In genomic region chrX:136203664-136204066, GRCm38 (mm10) we compare ENCODE assay signal across 8 mouse cellular contexts. TPM values are rescaled to one million over a fixed set of nuclear protein-coding genes. Genes with fewer than 3 reads are reported as not detected.
DNase-seq lines count a peak whose midpoint lies in the region; ATAC-seq lines count a peak whose summit lies in the region.

Gene Tceal5 (minus strand): TSS chrX:136203876.

- 26% methylated on average over 9 of the region's 9 CpGs for WGBS in forebrain, embryonic 12.5 days
- WGBS in hindbrain, embryonic 10.5 days = 18% methylated on average over 9 of the region's 9 CpGs
- WGBS in midbrain, embryonic 13.5 days = 29% methylated on average over 9 of the region's 9 CpGs

- H3K27ac ChIP-seq in forebrain, embryonic 12.5 days = no peak within 1 kb of the TSS
- H3K27ac ChIP-seq in hindbrain, embryonic 10.5 days = peak within 1 kb of the TSS; percentile 23; the same call in 1 of the 2 replicates
- peak within 1 kb of the TSS; percentile 70 for H3K27ac ChIP-seq in midbrain, embryonic 13.5 days

- H3K9me3 ChIP-seq in forebrain, embryonic 12.5 days = no peaks in the 10 kb centered on the region
- no peaks in the 10 kb centered on the region for H3K9me3 ChIP-seq in hindbrain, embryonic 10.5 days
- H3K9me3 ChIP-seq in midbrain, embryonic 13.5 days = no peaks in the 10 kb centered on the region

- no peaks in the 10 kb centered on the region for H3K36me3 ChIP-seq in forebrain, embryonic 12.5 days (replicated peaks)
- no peaks in the 10 kb centered on the region for H3K36me3 ChIP-seq in hindbrain, embryonic 10.5 days
- no peaks in the 10 kb centered on the region for H3K36me3 ChIP-seq in midbrain, embryonic 13.5 days

- ATAC-seq in forebrain, embryonic 12.5 days (ENCODE audit: low FRiP score) = peak; percentile 78; the same call in 1 of the 2 replicates
- peak; percentile 95 for ATAC-seq in midbrain, embryonic 13.5 days

- peak; percentile 18 for DNase-seq in urinary bladder, postnatal 14 days (ENCODE audit: low spot score)
- DNase-seq in urinary bladder, postnatal 10 days (ENCODE audit: low spot score) = no peak
- DNase-seq in hindbrain, embryonic 10.5 days (ENCODE audit: low spot score) = peak; percentile 31
- peak; percentile 71 to 73 for DNase-seq in left cerebral cortex, postnatal 14 days (ENCODE audit: low spot score in 2 of 2)
- DNase-seq in testis, postnatal 10 days (ENCODE audit: low spot score) = peak; percentile 37
- no peak for DNase-seq in ovary, postnatal 14 days (ENCODE audit: low spot score)

- peak within 1 kb of the TSS; percentile 45 for H3K4me3 ChIP-seq in forebrain, embryonic 12.5 days (replicated peaks)
- H3K4me3 ChIP-seq in hindbrain, embryonic 10.5 days = peak within 1 kb of the TSS; percentile 55
- H3K4me3 ChIP-seq in midbrain, embryonic 13.5 days (replicated peaks) = peak within 1 kb of the TSS; percentile 50

- peak within 1 kb of the TSS; percentile 38 for H3K9ac ChIP-seq in forebrain, embryonic 12.5 days
- H3K9ac ChIP-seq in midbrain, embryonic 13.5 days (replicated peaks) = peak within 1 kb of the TSS; percentile 67

- H3K4me1 ChIP-seq in forebrain, embryonic 12.5 days = no peaks in the 10 kb centered on the region
- H3K4me1 ChIP-seq in hindbrain, embryonic 10.5 days (replicated peaks) = peaks cover 6% of the 10 kb centered on the region; the same call in 1 of the 2 replicates
- H3K4me1 ChIP-seq in midbrain, embryonic 13.5 days (replicated peaks) = no peaks in the 10 kb centered on the region

- peak within 1 kb of the TSS; percentile 52 for H3K4me2 ChIP-seq in forebrain, embryonic 12.5 days
- peak within 1 kb of the TSS; percentile 57 for H3K4me2 ChIP-seq in midbrain, embryonic 13.5 days (replicated peaks)

- peaks cover 12% of the 10 kb centered on the region for H3K27me3 ChIP-seq in forebrain, embryonic 12.5 days
- H3K27me3 ChIP-seq in hindbrain, embryonic 10.5 days (ENCODE audit: insufficient read depth, poor library complexity, severe bottlenecking) = peaks cover 28% of the 10 kb centered on the region
- peaks cover 6% of the 10 kb centered on the region for H3K27me3 ChIP-seq in midbrain, embryonic 13.5 days

- intact Hi-C loops in left cerebral cortex, postnatal 14 days (cut with DNase I) = no loop called here

RNA-seq across cellular contexts. Expression of gene Tceal5, which starts in this region (rescaled TPM):
- 10.4 and 11.1 TPM in 2 replicates for polyA plus RNA-seq in forebrain, embryonic 12.5 days (2016; fragmentation: Nextera tagmentation; extraction: Ambion mirVana)
- polyA plus RNA-seq in hindbrain, embryonic 10.5 days (2016; fragmentation: Nextera tagmentation; extraction: Ambion mirVana) = 4.3 and 4.4 TPM in 2 replicates
- 100 to 1,000 TPM; 119 to 143 TPM for total RNA-seq in left cerebral cortex, postnatal 14 days (2021)
- 17.5 and 20.1 TPM in 2 replicates for polyA plus RNA-seq in midbrain, embryonic 13.5 days (2015; fragmentation: Nextera tagmentation; extraction: Ambion mirVana)

Comparison
In these comparisons a context has a peak if more than half of its experiments do, and no peak if none do; other contexts are left out.
1. DNase-seq: peak in urinary bladder, postnatal 14 days (single experiment), hindbrain, embryonic 10.5 days (single experiment), left cerebral cortex, postnatal 14 days (2 of 2) and testis, postnatal 10 days (single experiment); none in urinary bladder, postnatal 10 days (single experiment) and ovary, postnatal 14 days (single experiment).
2. Peak in every context shown above with its lines, with median percentiles within 50 percentile points of each other: H3K4me3 ChIP-seq.